Mouse (Mus musculus) CD8-positive naive resting alpha-beta T cell, adult 57 days (primary cell): ENCODE measurements around the gene Ube2a. TPM values are rescaled to one million over a fixed set of nuclear protein-coding genes. Genes with fewer than 3 reads are reported as not detected.

Experiments
- total RNA-seq: library from RNA; stranded (reverse); gene quantifications from one replicate; pipeline ENCODE4 v1.2.4, GENCODE M21; 2023

The Ube2a gene
- 65.0 TPM for total RNA-seq

GRCm38 (mm10) chrX:36873765-36874164, at the start of gene Ube2a, which contains the start of gene C330007P06Rik:
TSS of gene Ube2a (plus strand) at chrX:36873900.
TSS of gene C330007P06Rik (minus strand) at chrX:36874111.

DNA sequence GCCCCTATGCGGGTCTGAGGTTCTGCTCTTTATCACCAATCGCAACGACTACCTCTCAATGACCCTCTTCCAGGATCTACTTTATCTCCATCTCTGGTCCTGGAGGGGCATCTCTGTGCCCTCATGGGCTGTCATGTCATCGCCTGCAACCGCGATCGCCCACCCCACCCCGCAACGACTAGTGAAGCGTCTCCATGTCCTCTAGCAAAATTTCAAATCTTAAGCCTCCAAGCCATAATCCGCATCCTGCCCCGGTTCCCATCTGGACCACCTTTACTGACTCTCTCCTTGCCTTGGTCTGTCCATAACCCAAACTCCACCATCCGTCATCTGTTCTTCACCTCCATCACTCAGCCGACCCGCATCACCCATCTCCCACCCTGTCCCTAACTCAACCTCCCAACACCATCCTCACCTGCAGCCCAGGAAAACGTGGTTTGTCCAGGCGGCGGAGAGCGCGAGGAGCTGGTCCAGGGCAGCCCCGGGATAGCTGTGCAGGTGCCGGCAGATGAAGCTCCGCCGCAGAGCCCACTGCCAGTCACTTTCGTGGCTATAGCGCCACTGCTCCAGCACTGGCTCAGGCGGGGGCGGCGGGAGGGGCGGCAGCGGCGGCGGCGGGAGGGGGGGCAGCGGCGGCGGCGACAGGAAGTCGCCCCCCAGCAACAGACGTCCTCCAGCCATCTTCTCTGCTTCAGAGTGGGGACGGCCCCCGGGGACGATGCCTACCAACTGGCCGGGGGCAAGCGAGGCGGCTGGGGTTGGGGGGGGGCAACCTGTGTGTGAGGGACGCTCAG, 28.8 kb downstream of the Ube2a start, which contains the start of gene Nkrf:
Gene Nkrf, minus strand, starts transcription at position 579 of the 794 bp plus-strand sequence.

Other genes starting within 250 kb of the Ube2a start
- gene Akap17b, start 228.5 kb upstream of the Ube2a start, total RNA-seq = 2.2 TPM
- 0.80 TPM for gene Slc25a43, start 130.2 kb upstream of the Ube2a start, total RNA-seq
- 294 TPM for gene Slc25a5, start 78.2 kb upstream of the Ube2a start, total RNA-seq
- gene C330007P06Rik, start 211 bp downstream of the Ube2a start, total RNA-seq = 28.0 TPM
- gene Nkrf, start 29.0 kb downstream of the Ube2a start, total RNA-seq = 12.9 TPM
- 164 TPM for gene Sept6, start 117.9 kb downstream of the Ube2a start, total RNA-seq
- not detected for gene Sowahd, start 174.9 kb downstream of the Ube2a start, total RNA-seq
- gene Rpl39, start 211.5 kb downstream of the Ube2a start, total RNA-seq = 1,709 TPM
- gene Upf3b, start 236.4 kb downstream of the Ube2a start, total RNA-seq = 27.5 TPM